Mouse (Mus musculus): ENCODE data around the gene Hepacam.

Hepacam gene

DNA sequence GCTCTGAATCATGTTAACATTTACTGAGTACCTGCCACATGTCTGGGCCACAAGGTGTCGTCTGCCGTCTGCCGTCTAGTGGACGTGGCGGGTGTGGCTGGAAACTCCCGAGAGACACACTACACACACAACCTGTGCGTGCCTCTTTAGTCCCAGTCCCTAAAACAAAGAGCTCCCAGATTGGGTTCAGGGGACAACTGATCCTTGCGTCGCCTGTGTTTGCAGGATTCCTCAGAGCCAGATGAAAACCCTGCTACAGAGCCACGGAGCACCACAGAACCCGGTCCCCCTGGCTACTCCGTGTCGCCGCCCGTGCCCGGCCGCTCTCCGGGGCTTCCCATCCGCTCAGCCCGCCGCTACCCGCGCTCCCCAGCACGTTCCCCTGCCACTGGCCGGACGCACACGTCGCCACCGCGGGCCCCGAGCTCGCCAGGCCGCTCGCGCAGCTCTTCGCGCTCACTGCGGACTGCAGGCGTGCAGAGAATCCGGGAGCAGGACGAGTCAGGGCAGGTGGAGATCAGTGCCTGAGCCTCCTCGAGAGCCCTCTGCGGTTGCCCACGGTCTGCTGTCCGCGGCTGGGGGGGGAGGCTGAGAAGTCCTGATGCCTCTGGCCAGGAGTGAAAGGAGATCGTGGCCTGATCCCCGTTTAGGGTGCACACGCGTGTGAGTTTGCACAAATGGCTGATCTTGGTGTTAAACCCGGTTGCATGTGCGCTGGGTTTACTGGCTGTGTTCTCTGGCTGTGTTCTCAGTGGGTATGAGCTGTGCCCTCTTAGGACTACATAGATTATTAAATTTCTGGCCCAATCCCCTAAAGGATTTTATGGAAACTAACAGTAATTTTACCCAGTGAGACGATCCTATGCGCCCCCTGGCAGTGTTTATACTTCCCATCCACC lies 17.4 kb downstream of the Hepacam start:
- in situ Hi-C loops (cut with MboI, MseI): no loop called here

DNA sequence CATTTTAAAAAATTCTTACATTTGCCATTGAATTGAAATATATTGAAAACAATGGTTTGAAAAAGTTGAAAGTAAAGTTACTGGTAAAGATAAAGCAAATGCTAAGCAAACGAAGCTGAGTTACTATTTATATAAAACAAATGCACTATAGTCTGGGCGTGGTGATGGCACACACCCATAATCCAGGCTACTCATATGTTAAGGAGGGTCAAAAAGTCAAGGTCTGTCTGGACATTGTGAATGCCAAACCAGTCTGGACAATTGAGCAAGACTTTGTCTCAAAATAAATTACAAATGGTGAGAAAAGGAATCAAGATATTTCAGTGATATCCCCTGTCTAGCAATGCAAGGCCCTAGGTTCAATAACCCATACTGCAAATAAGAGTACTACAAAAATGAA lies 23.7 kb downstream of the Hepacam start:
- in situ Hi-C loops (cut with MboI, MseI): no loop called here

DNA sequence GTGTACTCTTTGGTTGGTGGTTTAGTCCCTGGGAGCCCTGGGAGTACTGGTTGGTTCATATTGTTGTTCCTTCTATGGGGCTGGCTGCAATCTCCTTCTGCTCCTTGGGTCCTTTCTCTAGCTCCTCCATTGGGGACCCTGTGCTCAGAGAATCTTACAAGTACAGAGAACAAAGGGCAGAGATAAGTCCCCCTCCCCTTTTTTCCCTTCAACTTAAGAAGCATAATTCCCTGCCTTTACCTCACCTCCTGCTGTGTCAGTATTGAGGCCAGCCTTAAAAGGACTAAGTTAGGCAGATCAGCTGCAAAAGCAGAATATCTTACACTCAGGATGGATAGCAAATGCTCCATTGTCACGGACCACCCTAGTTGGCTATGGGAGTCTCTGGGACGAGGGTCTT lies 24.9 kb downstream of the Hepacam start:
- in situ Hi-C loops (cut with MboI, MseI): no loop called here

DNA sequence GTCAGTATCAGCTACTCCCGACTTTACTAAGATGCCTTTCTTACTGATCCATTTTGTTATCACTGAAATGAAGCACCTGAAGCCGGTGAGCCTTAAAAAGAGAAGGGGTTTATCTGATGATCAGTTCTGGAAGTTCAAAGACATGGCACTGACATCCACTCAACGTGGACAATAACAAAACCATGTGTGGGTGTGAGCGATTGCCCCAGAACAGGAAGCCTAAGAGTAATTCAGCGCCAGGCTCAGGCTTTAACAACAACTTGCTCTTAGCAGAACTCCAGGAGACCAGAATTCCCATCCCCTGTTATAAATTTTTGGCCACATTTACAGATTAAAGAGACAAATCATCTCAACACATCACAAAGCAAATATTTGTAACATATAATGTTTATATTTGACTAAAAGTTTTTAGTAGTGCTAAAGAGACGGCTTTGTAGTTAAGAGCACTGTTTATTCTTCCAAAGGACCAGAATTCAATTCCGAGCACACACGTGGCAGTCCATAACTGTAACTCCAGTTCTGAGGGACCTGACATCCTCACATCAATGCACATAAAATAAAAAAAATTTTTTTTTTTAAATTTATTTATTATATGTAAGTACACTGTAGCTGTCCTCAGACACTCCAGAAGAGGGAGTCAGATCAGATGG lies 26.5 kb downstream of the Hepacam start:
- in situ Hi-C loops (cut with MboI, MseI): no loop called here

DNA sequence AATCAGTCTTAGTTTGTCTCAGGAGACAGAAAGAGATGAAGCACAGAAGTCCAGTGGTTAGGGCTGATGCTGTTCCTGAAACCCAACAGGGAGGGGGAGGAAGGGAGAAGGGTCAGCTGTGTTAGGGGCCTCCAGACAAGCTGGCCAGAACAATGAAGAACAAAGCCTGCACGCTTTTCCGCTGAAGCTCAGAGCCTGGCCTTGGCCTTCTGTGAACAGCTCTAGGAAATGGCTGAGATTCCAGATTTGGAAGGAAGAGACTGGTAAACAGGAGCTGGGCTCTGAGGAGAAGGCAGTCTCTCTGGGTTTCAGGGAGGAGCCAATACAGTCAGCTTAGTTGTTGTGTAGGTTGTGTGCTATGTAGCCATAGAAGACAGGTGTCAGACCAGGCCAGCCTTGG lies 33.4 kb downstream of the Hepacam start:
- in situ Hi-C loops (cut with MboI, MseI): loop anchor here (25.0 kb wide), 1 partner anchor 537 kb away; no protein-coding TSS in a partner anchor

DNA sequence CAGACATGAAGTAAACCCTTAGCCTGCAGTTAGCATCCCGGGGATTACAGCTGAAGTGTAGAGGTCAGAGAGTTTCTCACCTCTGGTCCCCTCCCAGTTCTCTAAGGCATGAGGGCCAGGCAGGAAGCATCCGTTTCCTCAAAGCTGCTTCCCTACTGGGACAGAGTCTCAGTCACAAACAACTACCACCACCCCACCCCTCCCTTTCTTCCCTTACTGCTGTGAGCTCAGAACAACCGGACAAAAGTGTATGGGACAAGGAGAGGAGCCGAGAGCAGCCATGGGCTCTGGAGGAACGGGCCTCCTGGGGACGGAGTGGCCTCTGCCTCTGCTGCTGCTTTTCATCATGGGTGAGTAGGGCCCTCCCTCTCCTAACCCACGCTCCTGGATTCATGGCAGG lies 34.7 kb downstream of the Hepacam start, which contains the start of gene Robo4:
TSS of gene Robo4 (plus strand) at position 96 of the 400 bp plus-strand sequence.
- in situ Hi-C loops (cut with MboI, MseI): loop anchor here (25.0 kb wide), 1 partner anchor 535 kb away; no protein-coding TSS in a partner anchor

DNA sequence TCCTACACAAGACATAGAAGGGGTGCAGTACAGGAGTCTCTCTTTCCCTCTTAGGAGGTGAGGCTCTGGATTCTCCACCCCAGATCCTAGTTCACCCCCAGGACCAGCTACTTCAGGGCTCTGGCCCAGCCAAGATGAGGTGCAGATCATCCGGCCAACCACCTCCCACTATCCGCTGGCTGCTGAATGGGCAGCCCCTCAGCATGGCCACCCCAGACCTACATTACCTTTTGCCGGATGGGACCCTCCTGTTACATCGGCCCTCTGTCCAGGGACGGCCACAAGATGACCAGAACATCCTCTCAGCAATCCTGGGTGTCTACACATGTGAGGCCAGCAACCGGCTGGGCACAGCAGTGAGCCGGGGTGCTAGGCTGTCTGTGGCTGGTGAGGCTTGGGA lies 35.4 kb downstream of the Hepacam start:
- in situ Hi-C loops (cut with MboI, MseI): loop anchor here (25.0 kb wide), 1 partner anchor 535 kb away; no protein-coding TSS in a partner anchor

DNA sequence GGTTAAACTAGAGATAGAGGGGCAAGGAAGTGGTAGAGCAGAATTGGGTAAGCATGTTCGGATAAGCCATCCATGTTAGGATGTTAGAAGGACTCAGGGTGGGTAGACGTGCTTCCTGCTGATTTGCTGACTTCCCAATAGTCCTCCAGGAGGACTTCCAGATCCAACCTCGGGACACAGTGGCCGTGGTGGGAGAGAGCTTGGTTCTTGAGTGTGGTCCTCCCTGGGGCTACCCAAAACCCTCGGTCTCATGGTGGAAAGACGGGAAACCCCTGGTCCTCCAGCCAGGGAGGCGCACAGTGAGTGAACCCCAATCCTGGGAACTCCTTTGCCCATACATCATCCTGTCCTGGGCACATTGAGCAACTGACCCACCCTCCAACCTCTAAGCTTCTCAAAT lies 35.9 kb downstream of the Hepacam start:
- in situ Hi-C loops (cut with MboI, MseI): loop anchor here (25.0 kb wide), 1 partner anchor 534 kb away; no protein-coding TSS in a partner anchor

DNA sequence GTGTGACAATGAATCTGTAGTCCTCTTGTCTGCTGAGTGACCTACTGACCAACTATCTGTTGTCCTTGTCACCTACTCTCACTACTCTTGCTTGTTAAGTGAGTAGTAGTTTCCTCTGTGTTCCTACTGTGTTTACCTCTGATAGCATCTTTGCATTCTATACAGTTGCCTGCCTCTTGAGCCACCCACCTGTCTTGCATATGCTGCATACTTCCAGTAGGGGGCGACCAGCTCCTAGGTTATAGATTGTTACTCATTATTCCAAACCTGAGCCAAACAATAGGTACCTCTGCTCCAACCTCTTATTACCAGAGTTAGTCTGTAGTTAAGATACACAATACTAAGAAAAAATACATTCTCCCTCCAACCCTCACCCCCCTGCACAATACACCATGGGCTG lies 39.2 kb downstream of the Hepacam start:
- in situ Hi-C loops (cut with MboI, MseI): loop anchor here (25.0 kb wide), 1 partner anchor 531 kb away; no protein-coding TSS in a partner anchor

DNA sequence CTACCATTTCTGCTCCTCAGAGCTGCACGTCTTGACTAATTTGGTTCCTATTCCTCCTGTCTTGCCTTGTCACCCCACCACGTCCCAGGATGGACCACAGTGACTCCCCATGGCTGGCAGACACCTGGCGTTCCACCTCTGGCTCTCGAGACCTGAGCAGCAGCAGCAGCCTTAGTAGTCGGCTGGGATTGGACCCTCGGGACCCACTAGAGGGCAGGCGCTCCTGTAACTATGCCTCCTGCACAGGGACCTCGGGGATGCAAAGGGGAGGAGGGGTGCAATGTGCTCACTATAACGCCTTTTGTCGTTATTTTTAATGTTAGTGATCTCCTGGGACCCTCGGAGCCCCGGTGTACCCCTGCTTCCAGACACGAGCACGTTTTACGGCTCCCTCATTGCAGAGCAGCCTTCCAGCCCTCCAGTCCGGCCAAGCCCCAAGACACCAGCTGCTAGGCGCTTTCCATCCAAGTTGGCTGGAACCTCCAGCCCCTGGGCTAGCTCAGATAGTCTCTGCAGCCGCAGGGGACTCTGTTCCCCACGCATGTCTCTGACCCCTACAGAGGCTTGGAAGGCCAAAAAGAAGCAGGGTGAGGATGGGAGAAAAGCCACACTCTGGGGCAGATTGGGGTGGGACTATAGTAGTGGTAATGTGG lies 40.8 kb downstream of the Hepacam start:
- in situ Hi-C loops (cut with MboI, MseI): loop anchor here (25.0 kb wide), 1 partner anchor 529 kb away; no protein-coding TSS in a partner anchor

DNA sequence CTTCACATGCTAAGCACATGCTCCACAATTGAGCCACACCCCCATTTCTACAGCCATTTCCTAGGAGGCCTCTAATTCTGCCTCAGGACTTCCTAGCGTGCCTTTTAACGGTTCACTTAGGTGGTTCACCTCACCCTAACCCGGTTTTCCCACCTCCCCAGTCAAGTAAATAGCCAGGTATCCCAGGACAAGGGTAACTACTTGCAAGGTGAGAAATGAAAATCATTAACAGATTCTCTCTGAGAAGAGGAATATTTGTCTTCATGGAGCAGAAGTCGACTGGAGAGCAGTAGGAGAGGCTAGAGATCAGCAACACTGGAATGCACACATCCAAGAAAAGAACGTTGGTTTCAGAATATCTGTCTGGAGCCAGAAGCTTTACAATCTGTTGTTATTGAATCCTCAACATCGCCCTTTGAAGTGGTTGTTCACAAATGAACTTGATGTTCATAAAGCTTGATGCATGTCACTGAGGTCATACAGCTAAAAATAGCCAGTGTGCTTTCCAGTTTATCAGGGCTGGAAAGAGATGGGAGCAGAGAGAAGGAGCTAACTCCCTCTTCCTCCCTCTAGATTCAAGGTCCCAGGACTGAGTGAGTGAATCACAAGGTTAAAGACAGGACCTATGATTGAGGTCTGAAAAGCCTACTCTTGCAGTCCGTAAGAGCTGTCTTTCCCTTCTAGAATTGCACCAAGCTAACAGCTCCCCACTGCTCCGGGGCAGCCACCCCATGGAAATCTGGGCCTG lies 42.7 kb downstream of the Hepacam start:
- in situ Hi-C loops (cut with MboI, MseI): loop anchor here (25.0 kb wide), 1 partner anchor 527 kb away; no protein-coding TSS in a partner anchor

DNA sequence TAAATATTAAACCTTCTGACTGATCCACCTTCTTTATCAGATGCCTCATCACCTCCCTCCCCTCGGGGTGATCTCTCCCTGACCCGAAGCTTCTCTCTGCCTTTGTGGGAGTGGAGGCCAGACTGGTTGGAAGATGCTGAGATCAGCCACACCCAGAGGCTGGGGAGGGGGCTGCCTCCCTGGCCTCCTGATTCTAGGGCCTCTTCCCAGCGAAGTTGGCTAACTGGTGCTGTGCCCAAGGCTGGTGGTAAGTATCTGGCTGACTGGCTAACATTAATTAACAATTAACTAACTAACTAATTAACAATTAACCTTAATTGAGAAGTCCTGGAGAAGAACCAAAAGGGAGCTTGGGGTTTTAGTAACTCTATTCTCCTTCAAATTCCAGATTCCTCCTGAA lies 45.8 kb downstream of the Hepacam start:
- in situ Hi-C loops (cut with MboI, MseI): loop anchor here (25.0 kb wide), 1 partner anchor 524 kb away; no protein-coding TSS in a partner anchor

DNA sequence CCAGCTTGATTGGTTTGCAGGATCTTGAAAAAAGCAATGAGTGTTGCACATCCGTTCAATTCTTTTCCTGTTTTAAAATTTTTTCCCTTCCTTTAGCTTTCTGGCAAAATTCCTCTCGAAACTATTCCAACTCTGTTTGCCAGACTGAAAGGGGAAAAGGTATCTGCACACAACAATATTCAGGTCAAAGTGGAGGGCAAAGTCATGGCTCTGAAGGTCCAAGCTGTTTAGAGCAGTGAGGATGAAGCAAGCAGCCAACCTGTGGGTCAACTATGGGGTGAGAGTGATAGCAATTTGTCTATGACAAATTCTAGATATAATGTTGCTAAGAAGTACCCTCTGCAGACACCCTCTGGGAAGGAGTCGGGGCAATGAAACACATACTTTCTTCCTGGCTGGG lies 47.5 kb downstream of the Hepacam start:
- in situ Hi-C loops (cut with MboI, MseI): loop anchor here (25.0 kb wide), 1 partner anchor 523 kb away; no protein-coding TSS in a partner anchor

DNA sequence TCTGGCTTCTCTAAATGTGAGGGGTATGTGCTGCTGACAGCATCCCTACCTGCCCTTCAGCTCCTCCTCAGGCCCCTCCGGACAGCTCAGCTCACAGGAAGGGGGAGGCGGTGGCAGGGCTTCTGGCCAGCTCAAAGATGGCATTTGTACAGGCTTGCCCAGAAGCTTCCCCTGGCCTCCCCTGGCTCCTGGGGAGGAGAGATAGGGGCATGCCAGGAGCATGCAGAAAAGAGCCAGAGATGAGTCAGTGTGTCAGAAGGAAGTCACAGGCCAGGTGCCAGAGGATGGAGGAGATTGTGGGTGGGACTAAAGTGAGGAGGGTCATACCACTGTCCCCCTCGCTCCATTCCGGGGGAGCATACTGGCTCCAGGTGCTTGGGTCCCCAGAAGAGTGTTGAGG lies 51.6 kb downstream of the Hepacam start:
- in situ Hi-C loops (cut with MboI, MseI): loop anchor here (25.0 kb wide), 1 partner anchor 519 kb away; no protein-coding TSS in a partner anchor

DNA sequence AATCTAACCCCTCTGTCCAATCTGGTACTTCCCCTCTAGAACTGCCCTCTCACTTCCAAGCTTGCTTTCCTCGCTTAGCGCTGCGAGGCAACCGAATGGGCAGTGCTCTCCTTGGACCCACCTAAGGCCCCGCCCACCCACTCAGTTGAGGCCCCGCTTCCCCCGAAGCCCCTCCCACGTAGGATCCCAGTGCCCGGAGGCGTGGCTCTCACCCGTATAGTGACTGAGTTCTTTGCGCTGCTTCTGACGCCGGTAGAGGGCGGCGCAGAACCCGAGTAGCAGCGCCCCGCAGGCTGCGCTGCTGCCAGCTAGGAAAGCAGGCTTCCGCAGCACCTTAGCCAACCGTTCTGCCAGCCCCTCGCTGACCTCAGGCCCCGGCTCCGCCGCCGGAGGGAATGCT lies 53.5 kb downstream of the Hepacam start:
- in situ Hi-C loops (cut with MboI, MseI): loop anchor here (25.0 kb wide), 1 partner anchor 517 kb away; no protein-coding TSS in a partner anchor

DNA sequence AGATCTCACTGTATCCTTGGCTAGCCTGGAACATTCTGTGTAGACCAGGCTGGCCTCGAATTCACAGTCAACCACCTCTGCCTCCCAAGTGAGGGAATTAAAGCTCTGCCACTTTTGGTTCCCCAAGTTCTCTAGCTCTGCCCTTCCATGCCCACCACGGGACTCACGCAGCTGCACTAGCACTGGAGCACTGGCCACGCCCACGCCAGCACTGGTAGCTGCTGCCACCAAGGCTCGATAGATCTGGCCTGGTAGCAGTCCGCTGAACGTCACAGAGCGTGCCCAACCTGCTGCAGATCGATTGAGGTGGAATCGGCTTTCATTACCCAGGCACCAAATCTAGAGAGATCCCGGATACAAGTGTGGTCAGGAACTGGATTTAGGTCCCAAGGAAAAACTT lies 54.1 kb downstream of the Hepacam start:
- in situ Hi-C loops (cut with MboI, MseI): loop anchor here (25.0 kb wide), 1 partner anchor 516 kb away; no protein-coding TSS in a partner anchor

DNA sequence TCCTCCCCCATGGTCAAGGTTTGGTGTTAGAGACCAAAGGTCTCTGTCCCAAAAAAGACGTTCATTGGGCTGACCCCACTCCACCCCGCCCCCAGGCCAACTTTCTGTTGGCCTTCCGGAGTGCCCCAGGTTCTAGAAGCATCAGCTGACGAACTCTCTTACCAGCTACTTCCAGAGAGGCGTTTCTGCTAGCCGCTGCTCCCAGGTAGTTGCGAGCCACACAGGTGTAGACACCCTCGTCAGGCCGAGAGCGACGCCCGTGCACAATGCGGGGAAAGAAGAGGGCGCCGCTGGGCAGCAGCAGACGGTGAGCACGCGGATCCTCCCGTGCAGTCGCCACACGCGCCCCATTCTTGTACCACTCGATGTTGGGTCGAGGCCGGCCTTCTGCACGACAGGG lies 62.2 kb downstream of the Hepacam start:
- in situ Hi-C loops (cut with MboI, MseI): no loop called here

DNA sequence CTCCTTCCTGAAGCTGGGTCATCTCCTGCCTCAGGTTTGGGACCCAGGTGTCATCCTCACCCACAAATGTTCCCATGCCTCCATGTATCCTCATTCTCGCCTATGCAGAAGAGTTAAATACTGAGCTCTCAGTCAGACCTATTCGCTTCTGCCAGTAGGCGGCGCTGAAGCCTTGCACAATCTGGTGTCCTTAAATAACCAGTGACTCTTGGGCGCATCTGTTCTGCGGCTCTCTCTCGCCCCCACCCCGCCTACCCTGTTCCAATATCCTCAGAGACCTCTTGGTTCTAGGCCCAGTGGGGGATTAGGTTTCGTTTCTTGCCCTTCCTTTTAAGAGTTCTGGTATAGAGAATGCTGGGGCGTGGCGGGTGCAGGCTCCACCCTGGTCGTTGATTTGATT lies 63.4 kb downstream of the Hepacam start:
- in situ Hi-C loops (cut with MboI, MseI): no loop called here

DNA sequence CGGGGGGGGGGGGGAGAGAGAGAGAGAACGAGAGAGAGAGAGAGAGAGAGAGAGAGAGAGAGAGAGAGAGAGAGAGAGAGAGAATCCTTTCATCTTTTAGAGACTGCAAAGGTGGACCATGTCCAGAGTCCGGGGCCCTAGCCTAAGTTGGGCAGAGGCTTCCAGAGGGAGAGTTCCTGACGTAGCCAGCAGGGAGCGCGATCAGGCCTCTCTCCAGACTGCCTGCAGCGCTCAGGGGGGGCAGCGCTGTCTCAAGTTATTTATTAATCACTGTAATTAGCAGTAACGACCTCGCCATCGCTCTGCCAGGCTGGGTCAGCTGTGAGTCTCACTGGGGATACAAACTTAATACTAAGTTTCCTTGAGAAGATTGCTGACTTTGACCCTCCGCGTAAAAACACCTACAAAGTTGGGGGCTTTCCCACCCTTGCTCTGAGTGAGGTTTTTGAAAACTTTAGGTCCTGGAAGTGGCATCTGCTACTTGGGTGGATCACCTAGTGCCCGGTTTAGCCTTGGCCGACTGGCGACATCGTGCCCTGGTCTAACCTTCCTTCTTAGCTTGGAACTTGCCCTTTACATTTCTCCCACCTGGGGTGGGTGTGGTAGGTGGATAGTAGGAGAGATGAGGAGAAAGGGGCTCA lies 65.0 kb downstream of the Hepacam start:
- in situ Hi-C loops (cut with MboI, MseI): no loop called here

DNA sequence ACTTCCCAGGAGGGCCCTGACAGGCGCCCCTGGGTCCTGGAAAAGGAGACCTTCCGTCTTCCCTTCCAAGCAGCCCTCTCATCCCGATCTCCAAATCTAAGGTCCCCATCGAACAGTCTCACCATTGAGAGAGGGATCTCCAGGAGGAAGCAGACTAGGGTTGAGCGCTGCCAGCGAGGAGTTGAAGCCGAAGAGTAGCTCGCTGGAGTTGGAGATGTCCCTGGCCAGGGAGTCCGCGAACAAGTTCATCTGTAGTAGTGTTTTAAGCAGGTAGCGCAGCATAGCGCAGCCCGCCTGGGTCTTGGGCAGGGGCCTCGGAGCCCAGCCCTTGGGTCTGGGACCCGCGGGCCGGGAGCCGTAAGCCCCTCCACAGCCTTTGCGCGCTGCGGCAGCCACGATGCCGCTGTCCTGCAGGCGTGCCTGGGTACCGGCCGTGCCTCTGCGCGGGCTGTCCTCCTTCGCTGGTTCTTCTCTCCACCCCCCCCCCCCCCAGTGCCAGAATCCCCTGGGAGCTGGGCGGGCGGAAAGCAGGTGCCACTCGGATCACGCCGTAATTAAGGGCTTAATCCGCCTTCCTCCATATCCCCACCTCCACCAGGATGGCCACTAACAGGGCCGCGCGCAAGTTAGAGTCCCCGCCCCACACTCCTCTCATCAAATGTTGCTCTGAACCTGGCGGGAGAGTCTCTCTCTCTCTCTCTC lies 65.7 kb downstream of the Hepacam start, which contains the start of gene Robo3:
TSS of gene Robo3 (minus strand) at position 527 of the 702 bp plus-strand sequence.
- in situ Hi-C loops (cut with MboI, MseI): no loop called here
